Mouse (Mus musculus) ES-Bruce4 (cell line): ENCODE data around the gene Gimap8.

Experiments used
- CTCF ChIP-seq: IDR thresholded peaks from one replicate; pipeline ENCODE4 v1.8.1; 2011; ENCODE audit warnings: low read depth, low read length
- POLR2A ChIP-seq: IDR thresholded peaks from one replicate; pipeline ENCODE4 v1.8.1; 2011; ENCODE audit warnings: low read length; ENCODE audit not compliant: insufficient read depth

GRCm38 (mm10) chr6:48677492-48678345 is 30.7 kb downstream of the Gimap8 start:
- no peak for TF ChIP-seq POLR2A
- no peak for TF ChIP-seq CTCF
